Mouse (Mus musculus) yolk sac, embryonic 10.5 days (tissue): ENCODE data around the gene Syt13.

Experiments
- DNase-seq: peaks from one replicate; pipeline ENCODE4 v3.0.0-alpha.2; 2017; ENCODE audit warnings: low spot score

Syt13 gene

DNA sequence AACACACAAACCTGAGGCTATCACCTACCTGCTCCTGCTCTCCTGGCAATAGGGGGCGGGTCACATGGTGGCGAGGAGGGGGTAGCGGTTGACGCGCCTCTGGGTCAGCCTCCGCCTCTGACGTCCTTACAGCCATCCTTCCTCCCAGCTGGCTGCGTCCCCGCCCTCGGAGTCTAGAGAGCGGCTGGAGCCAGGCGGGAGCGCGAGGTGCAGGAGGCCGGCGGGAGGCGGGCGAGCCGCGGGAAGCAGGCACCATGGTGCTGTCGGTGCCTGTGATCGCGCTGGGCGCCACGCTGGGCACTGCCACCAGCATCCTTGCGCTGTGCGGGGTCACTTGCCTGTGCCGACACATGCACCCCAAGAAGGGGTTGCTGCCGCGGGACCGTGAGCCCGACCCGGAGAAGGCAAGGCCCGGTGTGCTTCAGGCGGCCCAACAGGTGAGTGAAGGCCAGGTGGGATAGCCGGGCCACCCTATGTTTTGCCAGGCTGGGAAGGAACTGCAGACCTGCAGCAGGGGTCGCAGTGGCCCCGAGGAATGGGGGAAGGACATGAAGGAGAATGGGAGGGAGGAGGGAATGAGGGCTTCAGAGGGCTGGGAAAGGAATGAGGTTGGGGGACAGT is at the start of gene Syt13:
Syt13 (plus strand) TSS at position 166 of the 621 bp plus-strand sequence.
- DNase-seq, result no peak

DNA sequence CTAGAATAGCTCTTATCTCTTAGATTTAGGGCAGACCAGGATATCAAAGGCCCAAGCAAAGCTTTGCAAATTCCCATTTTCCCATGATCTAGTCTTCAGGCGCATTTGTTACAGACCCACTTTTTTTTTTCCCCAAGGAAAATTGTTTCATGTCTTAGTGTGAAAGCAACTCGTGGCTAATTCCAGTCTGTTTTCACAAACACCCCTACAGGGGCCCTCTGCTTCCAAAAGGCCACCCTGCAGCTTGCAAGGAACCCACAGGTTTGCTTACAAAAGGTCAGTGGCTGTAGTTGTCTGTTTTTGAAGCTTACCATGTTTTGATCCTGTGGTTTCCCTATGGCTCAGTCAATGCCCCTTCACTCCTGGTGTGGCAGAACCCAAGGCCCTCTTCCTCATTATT is 48.3 kb upstream of the Syt13 start:
- DNase-seq, result no peak

DNA sequence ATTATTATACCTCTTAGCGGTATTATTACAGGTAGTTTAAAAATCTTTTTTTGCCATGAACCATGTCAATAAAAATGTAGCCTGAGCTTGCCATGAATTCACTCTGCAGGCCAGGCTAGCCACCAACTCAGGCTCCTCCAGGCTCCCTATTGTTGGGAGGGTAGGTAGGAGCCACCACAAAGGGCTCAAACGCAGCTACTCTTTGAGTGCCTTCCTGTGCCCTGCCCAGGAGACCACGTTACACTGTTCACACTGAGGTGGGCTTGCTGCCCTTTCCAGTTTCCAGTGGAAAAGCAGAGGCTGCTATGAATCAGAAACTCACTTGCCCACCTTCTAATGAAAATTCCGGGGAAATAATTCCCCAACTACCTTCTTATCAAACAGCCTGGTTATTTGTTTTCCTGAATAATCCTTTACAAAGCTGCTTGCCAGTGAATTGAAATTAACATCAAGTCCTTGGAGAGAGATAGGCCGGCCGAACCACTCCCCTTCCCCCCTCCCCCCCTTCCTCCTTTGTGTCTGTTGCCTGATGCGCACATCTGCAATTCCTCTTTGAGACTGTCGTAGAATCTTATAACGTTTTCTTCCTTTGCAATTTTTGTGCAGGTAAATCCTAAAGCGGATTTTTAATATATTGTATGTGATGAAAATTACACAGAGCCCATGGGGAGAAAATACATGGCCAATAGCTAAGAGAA is 44.6 kb upstream of the Syt13 start:
- no peak for DNase-seq

DNA sequence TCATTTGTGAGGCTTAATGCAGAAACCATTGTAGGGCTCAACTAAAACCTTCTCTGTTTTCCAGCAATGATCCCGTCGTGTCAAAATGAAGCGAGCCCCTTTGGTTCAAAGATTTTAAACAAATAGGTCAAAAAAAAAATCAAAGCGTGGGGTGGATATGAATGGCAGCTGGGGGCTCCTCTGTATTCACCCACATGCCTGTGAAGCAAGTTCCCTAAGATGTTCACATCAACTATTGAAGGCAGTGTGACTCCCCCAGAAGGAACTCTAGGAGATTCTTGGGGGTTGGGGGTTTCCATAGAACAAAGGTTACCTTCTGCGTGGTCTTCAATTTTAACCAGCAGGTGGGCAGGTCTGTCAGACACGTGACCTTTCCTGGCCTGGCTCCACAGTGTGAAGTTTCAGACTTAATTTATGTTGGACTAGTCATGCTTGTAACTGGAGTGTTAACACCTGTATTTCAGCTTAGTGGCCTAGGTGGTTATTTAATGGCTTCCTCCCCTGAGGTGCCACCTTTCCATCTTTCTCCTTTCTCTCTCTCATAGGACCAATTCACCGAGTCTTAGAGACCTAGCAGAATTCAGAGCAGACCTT is 43.7 kb upstream of the Syt13 start:
- DNase-seq, result no peak

DNA sequence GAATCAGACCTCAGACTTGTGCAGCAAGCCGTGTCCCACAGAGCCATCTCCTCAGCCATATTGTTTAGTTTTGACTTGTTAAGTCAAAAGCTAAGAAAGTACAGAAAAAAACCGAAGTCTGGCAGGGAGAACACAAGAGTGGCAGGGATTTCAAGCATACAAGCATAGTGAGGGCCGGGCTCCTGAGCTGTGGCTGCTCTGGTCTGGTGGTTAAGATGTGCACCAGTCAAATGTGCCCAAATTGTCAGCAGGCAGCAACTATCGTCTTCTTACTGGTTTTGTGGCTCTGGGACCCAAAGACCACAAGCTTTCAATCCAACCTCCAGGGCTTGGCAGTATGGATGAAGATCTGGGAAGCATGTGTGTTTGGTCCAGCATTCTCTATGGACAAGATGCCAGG is 42.2 kb upstream of the Syt13 start:
- no peak for DNase-seq

DNA sequence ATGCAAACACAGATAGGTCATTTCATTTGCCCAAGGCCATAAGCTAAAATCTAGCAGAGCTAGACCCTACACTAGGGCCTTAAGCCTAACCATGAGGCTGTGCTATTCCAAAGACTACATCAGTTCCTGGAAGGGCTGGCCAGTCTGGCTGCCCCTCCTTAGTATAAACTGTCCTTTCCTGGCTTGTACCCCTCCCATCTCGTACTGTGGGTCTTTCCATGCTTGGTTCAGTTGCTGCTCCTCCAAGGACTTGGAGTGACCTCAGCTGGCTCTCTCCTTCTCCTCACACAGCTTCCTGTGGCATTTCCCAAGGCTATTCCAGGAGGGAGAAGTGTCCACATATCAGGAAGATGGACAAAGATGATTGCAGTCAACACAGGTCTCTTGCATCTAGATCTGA is 40.3 kb upstream of the Syt13 start:
- no peak for DNase-seq

DNA sequence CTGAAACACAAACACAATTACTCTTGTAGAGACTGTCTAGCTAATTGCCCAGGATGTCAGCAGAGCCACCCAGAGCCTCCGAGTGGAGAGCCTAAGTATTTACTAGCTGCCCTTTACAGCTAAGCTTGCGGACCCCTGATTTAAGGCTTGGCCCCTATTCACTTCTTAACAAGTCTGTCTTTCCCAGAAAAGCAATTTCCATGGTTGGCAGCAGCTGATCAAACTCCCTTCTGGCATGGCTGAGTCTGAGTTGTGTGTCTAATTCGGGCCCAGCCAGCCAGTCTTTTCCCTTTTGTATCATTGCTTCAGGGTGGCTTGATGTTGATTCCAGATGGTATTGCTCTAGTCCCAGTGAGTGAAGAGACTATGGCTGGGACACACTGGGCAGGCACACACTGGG is 37.4 kb upstream of the Syt13 start:
- DNase-seq, result no peak

DNA sequence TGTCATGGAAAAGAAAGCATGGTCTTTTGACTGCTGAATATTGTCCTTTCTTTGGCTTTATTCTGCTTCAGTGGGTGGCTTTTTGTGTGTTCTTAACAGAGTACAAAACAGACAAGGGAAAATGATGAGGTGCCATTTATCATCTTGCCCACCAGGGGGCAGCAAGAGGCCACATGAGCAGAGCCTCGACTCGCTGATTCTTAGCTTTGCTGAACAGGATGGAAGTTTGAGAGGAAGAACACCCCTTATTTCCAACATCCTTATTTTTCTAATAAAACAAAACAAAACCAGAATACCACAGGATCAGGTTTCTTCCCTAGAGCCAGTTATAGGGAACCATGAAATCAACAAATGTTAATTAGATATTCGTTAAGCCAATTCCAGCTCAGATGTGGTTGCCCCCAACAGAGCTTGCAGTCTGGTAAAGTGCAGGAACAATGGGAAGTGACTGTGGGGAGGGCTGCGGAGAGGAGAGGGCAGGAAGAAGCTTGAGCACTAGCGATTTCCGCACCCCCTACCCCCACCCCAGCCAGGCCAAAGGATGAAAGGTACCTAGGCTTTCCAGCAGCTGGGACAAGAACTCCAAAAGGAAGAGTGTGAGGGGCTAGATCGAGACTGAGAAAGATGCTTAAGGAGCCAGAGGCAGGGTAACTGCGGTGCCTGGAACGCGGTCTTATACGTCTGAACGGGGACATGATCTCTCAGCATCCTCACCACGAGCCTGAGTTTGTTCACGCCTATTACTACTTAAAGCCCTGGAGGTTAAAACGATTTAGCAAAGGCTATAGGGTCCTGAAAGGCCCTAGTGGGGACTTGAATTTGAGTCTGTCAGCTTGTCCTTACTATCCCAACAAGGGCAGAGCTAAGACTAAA is 31.6 kb upstream of the Syt13 start:
- peak; percentile 26 for DNase-seq

DNA sequence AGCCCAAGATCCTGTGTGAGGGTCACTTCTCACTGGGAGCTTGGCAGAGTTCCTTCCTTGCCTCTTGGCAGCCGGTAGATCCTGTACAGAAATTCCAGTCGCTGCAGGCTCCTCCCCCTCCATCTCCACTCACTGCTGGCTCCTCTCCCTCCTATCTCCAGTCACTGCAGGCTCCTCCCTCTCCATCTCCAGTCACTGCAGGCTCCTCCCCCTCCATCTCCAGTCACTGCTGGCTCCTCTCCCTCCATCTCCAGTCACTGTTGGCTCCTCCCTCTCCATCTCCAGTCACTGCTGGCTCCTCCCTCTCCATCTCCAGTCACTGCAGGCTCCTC is 31.0 kb upstream of the Syt13 start:
- DNase-seq, result peak; percentile 16

DNA sequence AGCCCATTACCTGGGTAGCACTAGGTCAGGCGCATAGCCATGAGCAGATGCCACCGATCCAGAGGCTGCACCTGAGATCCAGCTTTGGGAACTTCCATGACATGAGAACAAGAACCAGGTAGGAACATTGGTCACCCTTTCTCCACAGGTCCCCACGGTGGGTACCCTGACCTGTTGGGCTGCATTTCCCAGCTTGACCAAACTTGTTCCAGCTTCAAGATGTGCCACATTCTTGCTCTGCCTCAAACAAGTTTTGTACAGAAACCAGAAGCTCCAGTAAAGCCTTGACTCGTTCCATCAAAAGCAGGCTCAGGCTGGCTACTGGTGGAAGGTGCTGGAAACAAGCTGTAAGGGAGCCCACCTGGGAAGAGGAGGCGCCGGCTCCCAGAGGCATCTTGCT is 29.9 kb upstream of the Syt13 start:
- DNase-seq, result no peak

DNA sequence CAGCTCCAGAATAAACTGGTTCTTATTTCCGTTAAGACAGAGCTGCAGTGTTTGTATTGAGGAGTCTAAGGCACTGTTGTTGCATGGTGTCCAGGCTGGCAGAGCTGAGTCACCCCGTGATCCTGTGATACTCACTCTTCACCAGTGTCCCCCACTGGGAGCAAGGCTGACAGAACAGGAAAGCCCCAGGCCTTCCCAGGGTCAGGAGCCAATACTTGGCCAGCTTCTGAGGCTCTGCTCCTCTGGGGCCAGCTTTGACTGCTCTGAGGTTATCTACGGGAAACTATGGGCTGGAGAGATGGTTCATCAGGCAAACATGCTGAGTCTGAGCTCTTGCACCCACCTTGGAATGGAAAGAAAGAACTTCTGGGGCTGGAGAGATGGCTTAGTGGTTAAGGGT is 28.0 kb upstream of the Syt13 start:
- no peak for DNase-seq

DNA sequence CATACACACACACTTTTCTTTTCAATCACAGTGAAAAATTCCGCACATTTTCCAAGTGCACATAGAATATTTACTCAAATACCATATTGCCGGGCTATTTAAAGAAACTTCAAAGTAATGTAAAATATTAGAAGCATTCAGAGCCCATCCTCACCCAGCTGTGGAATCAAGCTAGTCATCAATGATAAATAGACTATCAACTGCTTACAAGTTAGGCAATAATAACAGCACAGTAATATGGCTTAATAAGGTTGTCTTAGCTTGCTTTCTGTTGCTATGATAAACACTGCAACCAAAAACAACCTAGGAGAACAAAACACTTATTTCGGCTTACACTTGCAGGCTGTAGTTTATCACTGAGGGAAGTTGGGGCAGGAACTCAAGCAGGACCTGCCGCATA is 22.4 kb upstream of the Syt13 start:
- DNase-seq, result no peak

DNA sequence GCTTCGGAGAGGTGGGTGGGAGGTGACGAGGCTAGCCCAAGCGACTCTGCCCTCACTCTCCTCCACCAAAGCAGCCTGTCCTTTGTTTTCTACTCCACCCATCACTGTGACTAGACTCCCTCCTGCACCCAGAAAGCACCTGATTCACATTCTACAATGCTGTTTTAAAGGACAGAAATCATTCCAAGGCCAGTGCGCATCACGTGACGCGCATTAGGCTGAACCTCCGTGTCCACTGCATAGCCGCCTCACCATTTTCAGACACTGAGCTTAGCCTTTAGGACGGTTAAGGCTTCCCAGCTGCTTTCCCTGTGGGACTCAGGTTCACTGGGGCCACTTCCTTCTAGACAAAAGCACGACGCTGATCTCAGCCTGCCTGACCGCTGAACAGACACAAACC is 11.2 kb upstream of the Syt13 start:
- DNase-seq, result no peak

DNA sequence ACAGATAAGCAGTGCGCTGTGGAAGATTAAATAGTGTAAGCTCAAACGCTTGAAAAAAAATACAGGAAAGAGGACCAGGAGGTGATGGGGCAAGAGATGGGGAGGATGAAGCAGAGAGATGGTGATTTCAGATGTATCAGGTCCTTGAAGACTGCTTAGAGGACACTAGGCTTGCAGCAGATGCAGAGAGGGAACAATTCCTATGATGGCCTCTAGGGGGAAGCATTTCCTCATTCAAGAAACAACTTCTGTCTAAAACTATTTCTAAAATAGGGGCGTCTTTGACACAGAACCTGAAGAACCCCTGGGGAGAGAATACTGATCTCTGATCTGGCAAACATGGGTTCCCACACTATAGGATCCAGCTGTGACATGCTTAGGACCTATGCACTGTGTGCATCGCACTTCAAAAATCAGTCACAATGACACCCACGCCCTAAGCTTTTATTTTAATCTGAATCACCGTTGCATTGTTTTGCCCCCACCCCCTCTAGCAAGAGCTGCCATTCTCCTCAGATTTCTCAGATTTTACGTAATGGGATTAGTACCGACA is 10.5 kb upstream of the Syt13 start:
- DNase-seq, result peak; percentile 42

DNA sequence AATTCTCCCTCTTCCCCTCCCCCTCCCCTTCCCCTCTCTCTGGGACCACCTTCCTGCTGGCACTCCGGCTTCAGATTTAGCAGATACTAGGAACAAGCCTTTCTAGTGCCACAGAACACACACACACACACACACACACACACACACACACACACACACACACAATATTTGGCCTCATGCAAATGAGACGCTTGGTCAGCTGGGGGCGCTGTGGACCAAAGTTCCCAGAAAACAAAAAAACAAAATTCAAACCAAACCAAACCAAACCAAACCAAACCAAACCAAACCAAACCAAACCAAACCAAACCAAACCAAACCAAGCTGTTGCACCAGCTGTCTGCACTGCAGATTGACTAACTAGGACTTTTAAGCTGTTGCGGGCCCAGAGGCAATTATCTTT is 4.5 kb upstream of the Syt13 start:
- DNase-seq, result no peak

DNA sequence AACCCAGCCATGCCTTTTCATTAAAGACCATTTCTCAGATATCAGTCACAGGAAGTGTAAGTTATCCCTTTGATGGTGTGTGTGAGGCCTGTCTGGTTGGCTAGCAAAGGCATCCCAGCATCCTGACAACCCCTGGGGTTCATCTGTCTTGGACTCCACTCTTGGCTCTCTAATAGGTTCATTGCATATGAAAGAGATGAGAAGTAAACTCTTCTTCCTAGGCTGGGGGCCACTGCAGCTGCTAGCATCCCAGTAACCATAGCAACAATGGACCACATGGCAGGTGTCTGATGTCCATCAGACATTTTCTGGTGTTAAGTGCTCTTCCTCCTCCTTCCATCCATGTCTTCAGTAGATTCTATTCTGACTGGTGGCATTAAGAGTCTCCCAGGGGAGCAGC is 2.6 kb upstream of the Syt13 start:
- DNase-seq, result no peak

DNA sequence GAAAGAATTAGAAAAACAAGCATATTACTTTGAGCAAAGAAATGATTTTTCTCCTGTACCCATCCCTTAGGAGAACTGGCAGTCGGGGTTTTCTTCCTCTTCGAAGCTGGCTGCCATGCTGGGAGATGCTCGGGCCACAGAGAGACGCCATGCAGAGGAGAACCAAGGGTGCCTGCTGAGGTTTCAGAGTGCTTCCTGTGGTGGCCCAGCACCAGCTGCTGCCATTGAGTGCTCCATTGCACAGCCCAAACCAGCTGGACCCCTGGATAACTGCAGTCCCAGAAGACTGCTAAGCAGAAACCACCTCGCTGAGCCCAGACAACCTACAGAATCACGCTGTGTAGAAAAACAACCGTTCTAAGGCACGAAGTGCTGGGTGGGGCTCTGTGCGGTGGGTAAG is 1.6 kb upstream of the Syt13 start:
- no peak for DNase-seq

DNA sequence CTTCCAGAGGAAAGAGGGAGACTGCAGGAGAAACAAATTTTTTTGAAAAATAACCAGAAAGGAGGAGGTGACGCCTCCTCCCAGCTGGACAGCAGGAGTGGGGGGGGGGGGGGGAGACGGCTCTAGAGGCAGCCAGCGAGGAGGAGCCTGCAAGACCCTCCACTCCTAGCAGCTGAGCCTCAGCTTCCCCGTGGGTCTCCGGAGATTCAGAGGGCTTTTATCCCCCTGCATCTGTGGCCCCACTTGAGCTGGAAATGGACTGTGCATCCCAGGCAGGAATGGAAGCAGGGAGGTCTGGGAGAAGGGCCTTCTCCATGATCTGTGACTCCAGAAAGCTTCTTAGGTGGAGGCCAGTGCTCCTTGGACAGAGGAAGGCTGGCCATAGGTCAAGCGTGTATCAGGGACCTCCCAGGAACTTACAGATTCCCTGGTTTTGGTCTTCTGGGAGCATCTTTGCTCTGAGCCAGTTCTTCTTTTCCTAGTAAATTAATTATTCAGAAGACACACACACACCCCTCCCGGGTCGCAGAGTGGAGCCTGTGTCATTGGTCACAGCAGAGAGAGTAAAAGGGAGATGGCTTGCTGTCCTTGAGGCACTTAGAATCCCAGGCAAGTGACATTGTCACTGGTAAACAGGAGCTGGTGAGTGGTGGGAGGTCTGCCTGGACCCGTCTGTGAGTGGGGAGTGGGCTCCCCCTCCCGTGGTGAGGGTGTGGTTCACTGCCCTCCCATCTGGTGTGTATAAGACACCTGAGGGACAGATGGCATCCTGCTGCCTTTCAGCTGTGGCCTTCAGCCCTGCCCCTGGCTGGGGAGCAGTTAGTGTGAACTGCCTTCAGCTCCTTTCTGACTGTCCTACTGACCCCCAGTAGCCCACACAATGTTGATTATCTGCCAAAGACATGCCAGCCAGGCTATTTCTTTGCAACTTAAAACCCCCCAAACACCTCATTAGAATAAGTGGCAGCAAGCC is 1.0 kb downstream of the Syt13 start:
- no peak for DNase-seq

DNA sequence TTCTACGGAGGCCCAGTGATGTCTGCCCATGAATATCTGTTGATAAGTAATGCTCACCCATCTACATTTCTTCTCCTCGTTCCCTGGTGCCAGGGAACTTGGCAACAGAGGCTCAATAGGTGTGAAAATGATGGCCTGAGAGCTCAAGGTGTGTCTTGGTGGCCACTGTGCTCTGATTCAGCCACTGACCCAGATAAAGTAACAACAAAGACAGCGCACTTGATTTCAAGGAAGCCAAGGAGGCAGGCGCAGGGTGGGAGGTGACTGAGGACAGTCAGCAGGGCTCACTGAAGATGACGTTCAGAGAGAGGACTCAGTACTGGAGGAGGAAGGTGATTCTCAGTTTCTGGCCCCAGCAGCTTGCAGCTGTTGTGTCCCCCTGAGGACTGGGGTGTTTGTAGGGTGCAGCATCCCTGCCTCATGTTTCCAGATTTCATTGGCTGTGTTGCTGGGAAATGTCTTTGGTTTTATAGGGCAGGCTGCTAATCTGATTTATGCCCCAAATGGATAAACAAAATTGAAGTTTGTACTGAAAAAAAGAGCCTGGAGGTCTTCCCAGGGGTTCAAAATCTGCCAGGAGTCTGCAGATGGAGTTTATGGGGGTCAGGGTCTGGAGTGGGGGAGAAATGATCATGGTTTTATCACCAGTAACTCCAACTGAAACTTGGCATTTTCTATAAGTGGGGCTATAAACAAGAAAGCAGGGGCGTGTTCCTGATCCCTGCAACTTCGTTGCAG is 2.7 kb downstream of the Syt13 start:
- no peak for DNase-seq

DNA sequence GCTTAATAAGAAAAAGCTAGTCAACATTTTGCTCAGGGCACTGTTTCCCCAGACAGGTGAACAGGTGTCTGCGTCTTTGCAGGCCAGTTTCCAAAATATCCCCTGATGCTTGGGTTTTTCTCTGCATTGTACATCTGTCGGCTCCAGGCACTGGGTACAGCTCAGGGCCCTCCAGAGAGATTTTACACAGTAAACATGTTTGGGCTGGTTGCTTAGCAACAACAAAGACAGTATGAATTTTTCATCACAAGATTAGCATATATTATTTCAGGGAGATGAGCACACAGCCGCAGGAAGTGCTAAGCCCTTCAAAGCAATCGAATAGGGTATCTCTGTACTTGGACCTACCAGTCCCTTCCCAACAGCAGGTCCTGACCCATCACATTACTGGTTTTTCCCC is 5.8 kb downstream of the Syt13 start:
- no peak for DNase-seq
